Mouse (Mus musculus) adrenal gland, postnatal 4 days (tissue): ENCODE results near the gene Tgif2. TPM values are rescaled to one million over a fixed set of nuclear protein-coding genes. Genes with fewer than 3 reads are reported as not detected.
"Not testable (repeated sequence)": the region's sequence is repeated elsewhere in the genome, so short reads cannot be mapped to it uniquely, and the experiment has no call there.

Experiments used
- DNase-seq, 2 experiments: peaks; one replicate each; pipeline ENCODE4 v3.0.0; 2021 to 2022; ENCODE audit warnings: low spot score in 2 of 2, mixed read lengths in 2 of 2
- total RNA-seq, 2 experiments: library from RNA; stranded (reverse); gene quantifications; 2 replicates each; pipeline ENCODE4 v1.2.3; 2021

Tgif2 gene
- total RNA-seq, 2 experiments from 2014 or later: 23.0 to 25.1 TPM

- no peak for DNase-seq
Observed at GRCm38 (mm10) chr2:156873629-156874028, 33.8 kb downstream of the Tgif2 start.

DNA sequence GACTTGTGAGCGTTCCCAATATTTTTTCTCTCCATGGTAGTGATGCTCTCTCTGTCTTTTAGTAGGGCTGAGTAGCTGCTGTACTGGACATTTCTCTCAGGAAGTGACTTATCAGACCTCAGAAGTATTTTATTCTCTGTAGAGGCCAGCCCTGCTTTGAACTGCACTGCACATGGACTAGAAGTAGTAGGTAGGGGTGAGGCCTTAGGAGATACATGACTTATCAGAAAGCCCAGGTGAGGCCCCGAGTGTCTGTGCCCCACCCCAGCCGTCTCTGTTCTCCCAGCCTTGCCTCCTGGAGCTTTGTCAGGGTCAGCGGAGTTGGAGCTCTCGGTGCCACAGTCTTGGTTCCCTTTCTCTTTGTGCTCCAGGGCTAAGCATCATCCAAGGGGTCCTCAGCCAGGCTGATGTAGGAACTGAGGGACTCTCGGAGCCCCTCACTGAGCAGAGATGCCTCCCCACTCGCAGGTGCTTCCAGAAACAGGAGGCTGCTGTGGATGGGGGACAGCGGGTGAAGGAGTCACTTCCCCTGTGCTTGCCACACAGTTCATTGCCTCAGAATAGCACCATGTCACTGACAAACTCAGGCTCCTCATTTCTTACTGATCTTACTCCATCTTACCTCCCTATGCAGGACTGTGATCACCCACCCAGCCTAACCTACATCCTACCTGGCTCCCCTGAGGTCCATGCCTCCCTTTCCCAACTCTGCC, 34.4 kb downstream of the Tgif2 start:
- DNase-seq: no peak

DNA sequence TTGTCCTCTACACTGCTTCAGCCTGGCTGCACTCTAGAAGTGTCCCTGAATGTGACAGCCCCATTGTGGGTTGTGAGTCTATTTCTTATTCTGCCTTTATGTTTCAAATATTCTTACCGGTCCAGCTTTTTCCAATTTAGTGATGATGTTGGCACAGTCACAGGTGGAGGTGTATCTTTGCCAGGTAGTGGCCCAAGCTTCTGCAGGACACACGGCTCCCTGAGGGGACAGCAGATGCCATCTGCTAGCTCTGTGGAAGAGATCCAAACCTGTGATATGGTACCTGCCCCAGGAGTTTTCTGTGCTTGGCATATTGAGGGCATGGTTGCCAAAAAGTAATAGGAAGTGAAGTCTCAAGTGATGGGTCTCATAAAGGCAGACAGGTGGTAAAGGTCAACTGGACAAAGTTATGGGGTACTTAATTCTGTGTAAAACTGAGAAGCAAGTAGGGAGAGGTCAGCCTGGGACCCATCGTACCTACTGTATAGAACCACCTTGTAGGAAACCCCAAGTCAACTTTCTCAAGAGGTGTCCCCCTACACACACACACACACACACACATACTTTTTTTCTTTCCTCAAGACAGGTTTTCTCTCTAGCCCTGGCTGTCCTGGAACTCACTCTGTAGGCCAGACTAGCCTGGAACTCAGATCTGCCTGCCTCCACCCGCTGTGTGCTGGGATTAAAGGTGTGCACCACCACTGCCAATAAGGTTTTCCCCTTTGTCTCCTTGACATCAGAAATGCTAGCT, 35.1 kb downstream of the Tgif2 start:
- no peak for DNase-seq

DNA sequence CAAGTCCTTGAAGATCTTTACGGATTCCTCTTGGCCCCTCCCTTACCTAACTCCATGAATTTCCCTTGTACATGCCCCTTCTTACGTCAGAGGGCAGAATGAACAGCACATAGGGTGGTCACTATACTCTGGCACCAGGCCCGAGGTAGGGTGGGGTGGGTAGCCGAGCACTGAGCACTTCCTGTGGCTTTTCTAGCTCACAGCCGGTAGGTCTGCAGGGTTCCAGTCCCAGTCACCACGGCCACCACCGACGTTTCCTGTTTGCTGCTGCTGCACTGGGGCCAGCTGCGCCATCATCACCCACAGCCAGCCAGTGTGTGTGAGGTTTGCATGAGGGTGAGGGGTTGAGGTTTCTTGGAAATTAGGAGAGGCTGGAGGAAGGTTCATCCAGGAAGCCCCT, 37.9 kb downstream of the Tgif2 start:
- no peak for DNase-seq

DNA sequence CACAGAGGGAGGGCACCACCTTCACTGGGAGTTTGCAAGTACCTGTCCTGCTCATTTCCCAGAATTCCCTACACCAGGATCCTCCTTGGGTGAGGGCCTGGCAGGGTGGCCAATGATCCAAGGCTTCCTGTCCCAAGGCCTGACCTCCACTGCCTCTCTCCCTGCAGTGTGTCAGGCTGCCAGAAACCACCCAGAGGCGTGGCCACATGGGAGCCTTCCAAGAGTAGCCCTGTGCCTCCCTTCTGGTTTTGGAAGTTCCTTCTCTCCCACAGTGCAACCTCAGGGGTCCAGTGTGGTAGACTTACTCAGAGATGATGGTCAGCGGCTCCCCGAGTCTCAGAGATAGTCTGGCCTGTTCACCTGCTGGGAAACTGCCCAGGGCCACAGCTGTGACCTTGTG, 39.7 kb downstream of the Tgif2 start:
- DNase-seq: peak in 1 of 2 experiments; percentile 18

DNA sequence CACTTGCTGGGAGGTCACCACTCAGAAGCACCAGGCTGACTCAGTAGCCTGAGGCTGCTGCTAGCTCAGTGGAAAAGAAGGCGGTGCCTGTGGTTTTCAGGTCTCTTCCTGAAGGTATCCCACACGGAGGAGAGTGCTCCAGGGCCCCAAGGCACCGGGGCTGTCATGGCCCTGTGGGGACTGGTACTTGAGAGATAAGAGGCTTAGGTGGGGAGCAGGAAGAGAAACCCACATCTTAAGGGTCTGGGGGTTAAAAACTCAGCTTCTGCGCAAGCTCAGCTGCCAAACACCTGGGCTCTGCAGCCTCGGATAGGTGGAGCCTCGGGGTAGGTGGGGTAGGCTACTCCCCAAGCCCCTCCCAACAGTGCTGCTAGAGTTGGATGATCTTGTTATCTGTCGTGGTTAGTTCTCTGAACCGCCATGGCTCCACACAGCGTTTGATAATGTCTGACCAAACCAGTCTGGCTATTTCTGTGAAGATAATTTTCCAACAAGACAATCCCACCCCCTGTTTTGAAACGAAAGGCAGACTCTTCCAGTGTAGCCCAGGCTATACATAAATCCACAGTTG, 42.7 kb downstream of the Tgif2 start:
- no peak for DNase-seq

DNA sequence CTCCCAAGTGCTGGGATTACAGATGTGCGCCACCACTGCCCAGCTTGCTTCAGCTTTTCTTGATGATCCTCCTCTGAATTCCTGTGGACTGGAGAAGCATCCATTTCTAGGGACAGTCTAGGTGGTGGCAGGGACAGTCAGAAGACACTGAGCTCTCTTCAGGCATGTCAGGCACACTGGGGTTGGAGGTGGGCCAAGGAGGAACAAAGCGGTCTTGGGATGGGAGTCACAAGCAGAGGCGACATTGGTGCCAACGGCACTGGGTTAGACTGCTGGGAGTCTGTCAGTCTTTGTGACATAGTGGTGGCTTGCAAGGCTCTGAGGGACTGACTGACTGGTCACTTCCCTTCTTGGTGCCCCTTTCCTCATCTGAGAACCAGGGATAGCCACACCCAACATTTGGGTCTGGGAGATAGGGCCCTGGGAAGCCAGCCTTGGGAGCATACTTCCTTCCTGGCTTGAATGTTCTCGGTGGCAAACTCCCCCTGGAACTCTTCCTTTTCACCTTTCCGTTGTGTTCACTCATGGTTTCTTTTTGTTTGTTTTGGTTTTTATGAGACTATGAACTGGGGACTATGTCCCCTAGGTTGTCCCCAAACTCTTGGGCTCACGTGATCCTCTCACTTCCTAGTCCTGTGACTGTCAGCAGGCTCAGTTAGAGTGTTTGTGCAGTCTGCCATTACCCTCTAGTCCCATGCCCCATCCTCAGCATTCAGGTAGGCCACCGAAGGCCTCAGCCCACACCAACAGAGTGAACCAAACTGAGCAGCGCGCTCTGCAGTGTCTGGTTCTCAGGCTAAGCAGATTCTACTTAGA, 44.8 kb downstream of the Tgif2 start:
- no peak for DNase-seq

- DNase-seq: not testable (repeated sequence)
Observed at GRCm38 (mm10) chr2:156885666-156886065, 45.9 kb downstream of the Tgif2 start.

GRCm38 (mm10) chr2:156886084-156886631, 46.4 kb downstream of the Tgif2 start:
- DNase-seq: no peak

- DNase-seq: no peak
Observed at GRCm38 (mm10) chr2:156887017-156887416, 47.2 kb downstream of the Tgif2 start, which contains the start of gene Sla2. TSS of gene Sla2 (minus strand) at chr2:156887192.

- DNase-seq: no peak
Observed at GRCm38 (mm10) chr2:156888490-156888889, 48.7 kb downstream of the Tgif2 start.

DNA sequence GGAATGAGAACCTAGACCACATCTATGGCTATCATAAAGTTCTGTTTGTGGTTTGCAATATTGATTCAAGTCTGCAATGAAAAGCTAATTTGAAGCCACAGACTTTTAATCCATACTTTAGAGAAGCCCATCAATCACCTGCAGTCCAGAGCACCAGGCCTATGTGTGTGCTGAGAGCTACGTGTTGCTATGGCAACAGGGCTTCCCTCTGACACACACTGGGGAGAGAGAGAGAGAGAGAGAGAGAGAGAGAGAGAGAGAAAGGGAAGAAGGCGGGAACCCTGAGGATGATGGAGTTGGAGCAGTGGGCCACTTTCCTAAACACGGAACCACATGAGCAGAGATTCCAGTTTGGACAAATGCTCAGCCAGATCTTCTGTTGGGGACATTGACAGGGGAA, 52.4 kb downstream of the Tgif2 start:
- DNase-seq: no peak

- no peak for DNase-seq
Observed at GRCm38 (mm10) chr2:156892821-156893220, 53.0 kb downstream of the Tgif2 start.

GRCm38 (mm10) chr2:156894496-156895265, 54.9 kb downstream of the Tgif2 start:
- DNase-seq: no peak

GRCm38 (mm10) chr2:156896384-156896914, 56.6 kb downstream of the Tgif2 start:
- no peak for DNase-seq

DNA sequence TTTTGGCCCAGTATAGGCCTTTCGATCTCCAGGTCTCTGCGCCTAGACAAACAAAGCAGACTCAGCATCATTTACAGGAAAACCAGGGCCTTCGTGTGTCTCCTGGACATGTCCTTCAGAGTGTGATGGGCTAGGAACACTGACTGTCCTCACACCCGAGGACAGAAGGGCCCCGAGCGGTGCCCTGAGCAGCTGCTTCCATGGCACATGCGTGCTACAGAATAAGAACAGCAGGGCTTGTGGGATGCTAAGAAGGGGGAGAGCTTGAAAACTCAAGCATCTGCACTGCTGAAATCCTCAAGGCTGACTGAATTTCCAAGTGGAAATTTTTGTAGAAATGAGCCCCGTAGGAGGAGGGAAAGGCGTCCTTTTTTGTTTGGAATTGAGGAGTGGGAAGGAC, 57.2 kb downstream of the Tgif2 start:
- no peak for DNase-seq

GRCm38 (mm10) chr2:156898374-156898773, 58.6 kb downstream of the Tgif2 start:
- no peak for DNase-seq

- no peak for DNase-seq
Observed at GRCm38 (mm10) chr2:156899184-156899583, 59.4 kb downstream of the Tgif2 start.

- no peak for DNase-seq
Observed at GRCm38 (mm10) chr2:156901344-156901743, 61.5 kb downstream of the Tgif2 start.

GRCm38 (mm10) chr2:156901883-156902282, 62.1 kb downstream of the Tgif2 start:
- DNase-seq: no peak
